Mouse (Mus musculus) bone marrow macrophage, adult 2 months (primary cell): ENCODE data around the gene Ntrk3. TPM values are rescaled to one million over a fixed set of nuclear protein-coding genes. Genes with fewer than 3 reads are reported as not detected.
A peak's percentile ranks its signal among the peaks of the same experiment; 100 is the strongest.

ENCODE experiments used
- H3K27ac ChIP-seq: 2 replicates; pipeline ENCODE4 v1.5.1; 2012; ENCODE audit warnings: low read depth, low read length; ENCODE audit not compliant: insufficient read depth
- H3K4me1 ChIP-seq: 2 replicates; pipeline ENCODE4 v1.6.1; 2012; ENCODE audit warnings: low read length; ENCODE audit not compliant: control insufficient read depth, insufficient read depth
- H3K4me3 ChIP-seq: 2 replicates; pipeline ENCODE4 v1.5.1; 2012; ENCODE audit warnings: mild to moderate bottlenecking, low read length, moderate library complexity; ENCODE audit not compliant: insufficient read depth
- CTCF ChIP-seq: IDR thresholded peaks from 2 replicates; pipeline ENCODE4 v1.5.1; 2012; ENCODE audit warnings: low read depth, mild to moderate bottlenecking, low read length, moderate library complexity
- POLR2A ChIP-seq: IDR thresholded peaks from 2 replicates; pipeline ENCODE4 v1.6.1; 2012; ENCODE audit warnings: mild to moderate bottlenecking, low read depth, low read length, borderline replicate concordance
- polyA plus RNA-seq: library from polyadenylated mRNA; stranded (reverse); fragments of >200 nt; gene quantifications from 2 replicates; pipeline ENCODE4 v1.2.4, GENCODE M21; 2012; ENCODE audit not compliant: missing spikeins, insufficient read depth, insufficient read length

Gene Ntrk3
- 0.27 TPM in 1 of 2 replicates, not detected in the other for polyA plus RNA-seq

DNA sequence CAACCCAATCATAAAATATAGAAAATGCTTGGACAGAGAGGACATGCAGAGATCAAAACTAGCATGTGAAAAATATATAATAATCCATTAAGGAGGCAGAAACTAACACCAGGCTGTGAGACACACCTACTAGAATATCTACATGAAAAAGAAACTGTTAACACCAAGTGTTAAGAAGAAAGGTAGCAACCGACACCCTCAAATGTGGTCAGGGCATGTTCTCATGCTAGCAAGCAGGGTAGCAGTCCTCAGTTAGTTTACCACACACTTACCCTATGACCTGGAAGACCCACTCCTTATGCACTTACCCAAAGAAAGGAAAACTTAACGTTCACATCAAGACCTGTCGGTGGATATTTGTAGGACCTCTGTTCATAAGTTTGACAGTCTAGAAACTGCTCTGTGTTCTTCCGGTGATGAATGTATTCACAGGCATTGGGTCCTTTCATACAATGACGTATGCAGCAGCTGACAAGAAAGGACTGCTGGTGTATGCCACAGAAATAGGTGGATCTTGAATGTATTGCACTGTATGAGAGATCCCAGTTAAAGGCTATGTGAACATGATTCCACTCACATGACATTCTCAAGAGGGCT, at the start of gene Ntrk3:
Ntrk3 (minus strand) TSS at position 399 of the 597 bp plus-strand sequence.
- no peak within 1 kb of the TSS for H3K27ac ChIP-seq
- H3K4me3 ChIP-seq: no peak within 1 kb of the TSS
- TF ChIP-seq POLR2A (no peak), CTCF (no peak)
- no peaks in the 10 kb centered on the region for H3K4me1 ChIP-seq

DNA sequence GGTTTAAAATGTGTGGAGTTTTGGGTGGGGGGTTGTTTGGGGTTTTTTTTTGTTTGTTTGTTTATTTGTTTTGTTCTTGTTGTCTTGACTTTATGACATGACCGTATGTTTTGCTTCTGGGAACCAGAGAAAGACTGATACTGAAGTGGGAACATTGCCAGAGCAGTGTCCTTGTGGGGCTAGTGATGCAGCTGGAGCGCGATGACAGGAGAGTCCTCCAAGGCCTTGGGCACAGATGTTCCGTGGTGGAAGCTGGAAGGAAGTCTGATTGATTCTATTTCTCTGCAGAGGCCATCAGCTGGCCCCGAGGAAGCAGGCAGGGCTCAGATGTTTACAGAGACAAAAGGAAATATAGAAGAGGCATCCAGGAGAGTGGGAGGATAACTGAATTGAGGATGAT, 48.1 kb upstream of the Ntrk3 start:
- Histone ChIP-seq H3K27ac (no peak overlapping the region), H3K4me1 (peaks cover 5% of the 10 kb centered on the region), H3K4me3 (no peak overlapping the region)
- TF ChIP-seq POLR2A: no peak
- no peak for TF ChIP-seq CTCF

DNA sequence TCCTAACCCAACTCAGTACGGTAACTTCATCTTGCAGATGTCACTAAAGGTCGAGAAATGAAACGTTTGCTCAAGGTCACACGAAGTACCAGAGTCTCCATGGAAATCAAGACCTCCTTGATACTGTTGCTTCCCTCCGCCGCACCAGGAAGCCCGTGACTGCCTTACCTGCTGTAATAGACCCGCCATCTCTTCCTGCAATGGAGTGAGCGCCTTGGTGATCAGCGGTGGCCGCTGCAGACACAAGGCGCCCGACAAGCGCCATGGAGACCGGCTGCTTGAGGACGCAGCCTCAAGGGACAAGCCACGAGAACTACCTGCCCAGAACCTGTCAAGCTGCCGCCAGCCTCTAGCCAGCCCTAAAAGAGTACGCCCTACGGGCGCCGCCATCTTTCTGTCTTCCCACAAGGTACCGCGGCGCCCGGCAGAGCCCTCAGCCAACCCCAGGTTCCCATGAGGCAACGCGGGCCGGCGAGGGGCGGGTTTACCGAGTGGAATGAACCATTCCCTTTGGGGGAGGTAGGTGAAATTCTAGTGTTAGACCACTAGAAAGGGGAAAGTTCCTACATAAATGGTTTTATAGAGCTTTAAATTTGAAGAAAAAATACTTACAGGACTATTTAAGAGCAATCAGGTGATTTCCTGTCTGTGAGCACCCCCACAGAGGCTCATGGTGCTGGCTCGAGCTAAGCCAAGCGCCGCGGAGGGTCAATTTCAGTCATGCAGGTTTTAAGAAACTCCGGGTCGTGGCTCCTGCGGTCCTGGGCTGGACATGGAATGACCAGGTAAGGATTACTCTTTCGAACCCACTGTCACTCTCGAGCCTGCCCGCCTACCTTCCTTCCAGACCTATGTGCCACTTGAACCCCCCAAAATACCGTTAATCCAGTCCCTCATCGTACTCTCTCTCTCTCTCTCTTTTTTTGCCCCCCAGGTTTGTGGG, 45.1 kb upstream of the Ntrk3 start, which contains the start of the genes Mrps11 and Mrpl46:
Mrps11 (plus strand) TSS at position 481 of the 943 bp plus-strand sequence.
Mrpl46 (minus strand) TSS at position 893 of the 943 bp plus-strand sequence.
- peak within 1 kb of the TSS; percentile 63 for H3K4me3 ChIP-seq
- H3K27ac ChIP-seq: no peak within 1 kb of the TSS
- no peak for TF ChIP-seq POLR2A
- no peak for TF ChIP-seq CTCF
- peaks cover 5% of the 10 kb centered on the region for H3K4me1 ChIP-seq

DNA sequence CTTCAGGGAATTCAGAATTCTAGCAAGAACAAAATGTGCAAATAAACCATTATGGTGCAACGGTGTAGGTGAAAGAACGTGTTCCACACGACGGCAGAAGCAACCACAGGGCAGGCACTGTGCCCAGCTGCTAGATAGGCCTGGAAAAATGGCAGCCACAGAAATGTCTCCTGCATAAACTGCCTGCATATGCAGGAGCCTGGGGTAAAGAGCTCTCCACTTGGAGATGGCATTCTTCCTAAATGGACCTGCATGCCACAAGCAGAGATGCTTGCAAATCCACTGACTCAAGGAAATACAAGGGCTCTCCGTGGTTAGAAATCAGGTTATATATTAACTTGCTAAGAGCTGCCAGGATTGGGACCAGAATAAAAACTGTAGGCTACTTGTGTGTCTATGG, 40.9 kb upstream of the Ntrk3 start:
- TF ChIP-seq CTCF (no peak), POLR2A (no peak)
- peaks cover 5% of the 10 kb centered on the region for H3K4me1 ChIP-seq
- no peak overlapping the region for H3K4me3 ChIP-seq
- no peak overlapping the region for H3K27ac ChIP-seq

DNA sequence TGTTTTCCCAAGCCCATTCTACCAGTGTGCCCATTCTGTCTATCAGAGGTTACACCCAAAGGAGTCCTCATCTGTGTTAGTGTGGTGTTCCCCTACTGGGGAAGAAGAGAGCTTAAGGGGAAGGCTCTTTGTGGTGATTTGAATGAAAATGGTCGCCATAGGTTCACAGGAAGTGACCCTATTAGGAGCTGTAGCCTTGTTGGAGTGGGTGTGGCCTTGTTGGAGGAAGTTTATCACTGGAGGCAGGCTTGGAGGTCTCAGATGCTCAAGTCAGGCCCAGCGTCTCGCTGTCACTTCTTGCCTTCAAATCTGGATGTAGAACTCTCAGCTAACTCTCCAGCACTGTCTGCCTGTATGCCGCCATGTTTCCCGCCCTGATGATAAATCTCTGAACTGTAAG, 33.1 kb upstream of the Ntrk3 start:
- no peaks in the 10 kb centered on the region for H3K4me1 ChIP-seq
- H3K4me3 ChIP-seq: no peak overlapping the region
- no peak overlapping the region for H3K27ac ChIP-seq
- no peak for TF ChIP-seq CTCF
- TF ChIP-seq POLR2A: no peak

DNA sequence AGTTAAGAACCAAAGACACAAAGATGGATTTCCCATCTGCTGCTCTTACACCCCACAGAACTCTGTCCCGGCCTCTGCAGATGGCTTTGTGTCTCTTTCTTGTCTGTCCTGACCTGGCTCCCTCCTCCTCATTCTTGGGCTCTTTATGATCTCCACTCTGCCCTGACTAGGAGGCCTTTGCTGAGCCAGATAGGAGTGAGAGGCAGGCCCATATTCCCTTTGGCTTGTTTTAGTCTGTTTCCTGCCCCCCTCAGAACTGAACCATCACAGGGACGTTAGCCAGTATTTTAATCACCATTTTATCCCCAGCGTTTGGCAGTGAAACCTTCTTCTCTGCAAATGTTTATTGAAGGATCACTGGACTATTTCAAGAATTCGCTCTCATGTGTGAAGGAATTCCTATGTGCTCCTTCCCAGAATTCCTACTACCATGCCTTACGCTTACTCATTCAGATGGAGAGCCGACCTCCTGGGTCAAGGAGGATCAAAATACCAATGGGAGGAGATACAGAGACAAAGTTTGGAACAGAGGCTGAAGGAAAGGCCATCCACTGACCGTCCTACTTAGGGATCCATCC, 31.4 kb upstream of the Ntrk3 start:
- no peak overlapping the region for H3K4me3 ChIP-seq
- no peak for TF ChIP-seq CTCF
- no peak for TF ChIP-seq POLR2A
- H3K27ac ChIP-seq: no peak overlapping the region
- H3K4me1 ChIP-seq: no peaks in the 10 kb centered on the region

DNA sequence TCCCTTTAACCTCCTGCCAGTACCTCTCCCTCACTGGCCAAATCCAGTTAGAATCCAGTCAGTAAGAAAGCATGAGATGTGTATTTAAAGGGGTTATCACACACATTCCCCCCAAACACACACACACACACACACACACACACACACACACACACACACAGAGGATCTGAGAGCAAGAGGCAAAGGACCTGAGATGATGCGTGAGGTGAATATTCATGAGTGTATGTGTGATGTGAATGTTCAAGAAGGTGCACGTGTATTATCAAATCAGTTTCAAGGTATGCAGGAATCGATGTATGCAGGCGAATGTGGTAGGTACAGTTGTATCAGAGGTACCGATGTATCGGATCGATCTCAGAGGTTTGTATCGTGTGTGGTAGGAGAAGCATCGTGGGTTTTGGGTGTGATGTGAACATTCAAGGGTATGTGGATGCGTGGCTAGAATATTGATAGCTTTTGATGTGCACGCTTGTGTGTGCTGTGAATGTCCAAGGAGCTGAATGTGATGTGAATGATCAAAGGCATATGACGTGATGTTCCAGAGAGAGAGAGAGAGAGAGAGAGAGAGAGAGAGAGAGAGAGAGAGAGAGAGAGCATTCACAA, 30.2 kb upstream of the Ntrk3 start:
- H3K4me1 ChIP-seq: no peaks in the 10 kb centered on the region
- H3K27ac ChIP-seq: no peak overlapping the region
- TF ChIP-seq CTCF (no peak), POLR2A (no peak)
- H3K4me3 ChIP-seq: no peak overlapping the region

DNA sequence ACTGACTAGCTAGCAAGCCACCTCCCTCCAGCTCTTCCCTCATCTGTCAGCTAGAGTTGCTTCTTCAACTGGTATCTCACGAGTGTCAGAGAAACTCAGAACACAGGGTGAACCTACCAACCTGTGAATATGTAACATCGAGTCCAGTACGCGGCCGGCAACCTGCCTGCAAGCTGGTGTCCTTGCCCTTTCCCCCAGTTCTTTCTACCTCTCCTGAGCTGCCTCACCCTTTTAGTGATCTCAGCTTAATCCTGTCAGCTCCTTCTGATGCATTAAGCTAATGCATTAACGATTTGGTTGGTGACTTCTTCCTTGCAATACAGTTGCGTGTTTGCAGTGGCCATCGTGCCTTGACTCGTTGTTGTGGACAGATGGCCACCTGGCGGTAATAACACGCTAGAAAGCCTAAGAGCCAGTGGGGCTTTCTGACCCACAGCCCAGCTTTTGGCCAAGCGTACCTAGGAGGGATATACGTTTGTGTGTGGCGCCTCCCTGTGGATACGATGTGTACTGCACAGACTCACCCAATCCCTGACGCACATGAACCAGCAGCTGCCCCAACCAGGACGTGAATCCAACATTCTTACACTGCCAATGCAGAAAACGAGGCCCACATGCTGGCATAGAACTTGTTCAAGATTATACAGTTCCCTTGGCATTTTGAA, 28.3 kb upstream of the Ntrk3 start:
- TF ChIP-seq CTCF: peak; percentile 65
- TF ChIP-seq POLR2A: no peak
- Histone ChIP-seq H3K4me1 (no peaks in the 10 kb centered on the region), H3K4me3 (no peak overlapping the region), H3K27ac (no peak overlapping the region)

DNA sequence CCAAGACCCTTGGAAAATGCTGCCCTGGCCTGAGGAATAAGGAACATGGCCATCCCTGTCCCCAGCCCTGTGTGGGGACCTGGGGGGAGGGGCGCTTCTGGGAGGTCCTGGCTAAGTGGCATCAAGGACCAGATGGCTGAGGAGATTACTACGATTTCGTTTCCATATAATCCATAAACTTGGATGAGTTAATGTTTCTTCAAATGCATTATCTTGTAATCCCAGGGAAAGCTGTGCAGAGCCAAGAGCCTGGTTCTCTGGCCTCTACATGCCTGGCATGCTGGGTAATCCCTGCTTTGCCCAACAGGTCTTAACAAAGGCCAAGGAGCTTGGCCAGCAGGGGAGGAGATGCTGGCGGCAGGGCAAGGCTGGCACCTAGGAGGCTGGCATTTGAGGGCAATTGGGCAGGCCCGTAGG, 27.4 kb upstream of the Ntrk3 start:
- H3K4me3 ChIP-seq: no peak overlapping the region
- H3K4me1 ChIP-seq: no peaks in the 10 kb centered on the region
- TF ChIP-seq POLR2A (no peak), CTCF (no peak)
- H3K27ac ChIP-seq: no peak overlapping the region
